Mouse (Mus musculus): ENCODE data around the gene Bloc1s3.
A peak's percentile ranks its signal among the peaks of the same experiment; 100 is the strongest.

Bloc1s3 gene

GRCm38 (mm10) chr7:19508150-19508923 is at the start of gene Bloc1s3, which contains the start of gene Trappc6a:
TSS of gene Bloc1s3 (minus strand) at chr7:19508367.
TSS of gene Trappc6a (plus strand) at chr7:19508395.
- peak; percentile 91 for DNase-seq (ENCODE audit: low read depth)

GRCm38 (mm10) chr7:19557086-19557485 is 48.9 kb upstream of the Bloc1s3 start:
- DNase-seq (ENCODE audit: low read depth): no peak

GRCm38 (mm10) chr7:19554168-19554567 is 46.0 kb upstream of the Bloc1s3 start:
- no peak for DNase-seq (ENCODE audit: low read depth)

GRCm38 (mm10) chr7:19552443-19552842 is 44.3 kb upstream of the Bloc1s3 start:
- no peak for DNase-seq (ENCODE audit: low read depth)

- DNase-seq (ENCODE audit: low read depth): no peak
Observed at GRCm38 (mm10) chr7:19551634-19552033, 43.5 kb upstream of the Bloc1s3 start.

GRCm38 (mm10) chr7:19549394-19549793 is 41.2 kb upstream of the Bloc1s3 start:
- DNase-seq (ENCODE audit: low read depth): no peak

- no peak for DNase-seq (ENCODE audit: low read depth)
Observed at GRCm38 (mm10) chr7:19547344-19547969, 39.3 kb upstream of the Bloc1s3 start.

GRCm38 (mm10) chr7:19546007-19546406 is 37.8 kb upstream of the Bloc1s3 start:
- no peak for DNase-seq (ENCODE audit: low read depth)

- no peak for DNase-seq (ENCODE audit: low read depth)
Observed at GRCm38 (mm10) chr7:19543584-19543983, 35.4 kb upstream of the Bloc1s3 start.

- DNase-seq (ENCODE audit: low read depth): no peak
Observed at GRCm38 (mm10) chr7:19542155-19542691, 34.1 kb upstream of the Bloc1s3 start.

GRCm38 (mm10) chr7:19541681-19542154 is 33.6 kb upstream of the Bloc1s3 start:
- DNase-seq (ENCODE audit: low read depth): no peak

- DNase-seq (ENCODE audit: low read depth): no peak
Observed at GRCm38 (mm10) chr7:19540771-19541566, 32.8 kb upstream of the Bloc1s3 start.

GRCm38 (mm10) chr7:19534676-19535075 is 26.5 kb upstream of the Bloc1s3 start:
- DNase-seq (ENCODE audit: low read depth): no peak

GRCm38 (mm10) chr7:19532240-19532639 is 24.1 kb upstream of the Bloc1s3 start:
- no peak for DNase-seq (ENCODE audit: low read depth)

GRCm38 (mm10) chr7:19531077-19531476 is 22.9 kb upstream of the Bloc1s3 start:
- peak; percentile 21 for DNase-seq (ENCODE audit: low read depth)

GRCm38 (mm10) chr7:19525105-19525481 is 16.9 kb upstream of the Bloc1s3 start:
- DNase-seq (ENCODE audit: low read depth): no peak

GRCm38 (mm10) chr7:19524420-19525104 is 16.4 kb upstream of the Bloc1s3 start:
- no peak for DNase-seq (ENCODE audit: low read depth)

GRCm38 (mm10) chr7:19523757-19524419 is 15.7 kb upstream of the Bloc1s3 start:
- no peak for DNase-seq (ENCODE audit: low read depth)

- DNase-seq (ENCODE audit: low read depth): no peak
Observed at GRCm38 (mm10) chr7:19523017-19523756, 15.0 kb upstream of the Bloc1s3 start.

GRCm38 (mm10) chr7:19520032-19520431 is 11.9 kb upstream of the Bloc1s3 start:
- DNase-seq (ENCODE audit: low read depth): no peak

Data from c-Kit-positive CD71-positive TER-119-negative erythroid progenitor cells, embryonic 14.5 days (primary cell).